Mouse (Mus musculus) small intestine, adult 10 weeks (tissue): ENCODE results near the gene Hist1h4m. TPM values are rescaled to one million over a fixed set of nuclear protein-coding genes. Genes with fewer than 3 reads are reported as not detected.

Experiments
- polyA plus RNA-seq: library from polyadenylated mRNA; stranded (reverse); fragments of 350-450 nt; fragmentation: Illumina TruSeq; extraction: RNeasy Lipid Tissue Mini Kit (QIAGEN cat#74804); gene quantifications from one replicate; pipeline ENCODE4 v1.2.3, GENCODE M21; 2014; ENCODE audit warnings: low replicate concordance

Hist1h4m gene
- polyA plus RNA-seq: not detected

GRCm38 (mm10) chr13:21811539-21811938 lies at the start of gene Hist1h4m:
Hist1h4m (plus strand) TSS chr13:21811746.

GRCm38 (mm10) chr13:21779767-21780731 lies 31.5 kb upstream of the Hist1h4m start, which contains the start of gene Hist1h1b:
Hist1h1b (minus strand) TSS chr13:21780625.

GRCm38 (mm10) chr13:21783255-21783617 lies 28.3 kb upstream of the Hist1h4m start, which contains the start of gene Hist1h3i:
Hist1h3i (minus strand) TSS chr13:21783370.

GRCm38 (mm10) chr13:21786899-21787629 lies 24.5 kb upstream of the Hist1h4m start, which contains the start of the genes Hist1h2an and Hist1h2bp:
Hist1h2an (minus strand) TSS chr13:21787218.
Hist1h2bp (plus strand) TSS chr13:21787461.

GRCm38 (mm10) chr13:21810073-21810472 lies 1.5 kb upstream of the Hist1h4m start, which contains the start of the genes Hist1h2bq and Hist1h2ao:
Hist1h2bq (minus strand) TSS chr13:21810197.
Hist1h2ao (plus strand) TSS chr13:21810465.

GRCm38 (mm10) chr13:21831418-21832394 lies 20.2 kb downstream of the Hist1h4m start, which contains the start of gene Hist1h4n:
Hist1h4n (minus strand) TSS chr13:21832196.

GRCm38 (mm10) chr13:21833461-21833860 lies 21.9 kb downstream of the Hist1h4m start, which contains the start of the genes Hist1h2ap and Hist1h2br:
Hist1h2ap (minus strand) TSS chr13:21833507.
Hist1h2br (plus strand) TSS chr13:21833743.

Other genes with a start within 250 kb of the Hist1h4m start
- gene Olfr1364, start 230.0 kb upstream of the Hist1h4m start, polyA plus RNA-seq: not detected
- gene Olfr1362, start 197.7 kb upstream of the Hist1h4m start, polyA plus RNA-seq: not detected
- not detected for gene Olfr11, start 169.2 kb upstream of the Hist1h4m start, polyA plus RNA-seq
- gene Olfr1361, start 148.4 kb upstream of the Hist1h4m start, polyA plus RNA-seq: not detected
- not detected for gene Olfr1360, start 134.3 kb upstream of the Hist1h4m start, polyA plus RNA-seq
- not detected for gene Olfr1359, start 113.6 kb upstream of the Hist1h4m start, polyA plus RNA-seq
- gene Hist1h2bl, start 95.6 kb upstream of the Hist1h4m start, polyA plus RNA-seq: not detected
- gene Hist1h2ai, start 95.3 kb upstream of the Hist1h4m start, polyA plus RNA-seq: not detected
- gene Hist1h3h, start 94.1 kb upstream of the Hist1h4m start, polyA plus RNA-seq: not detected
- gene Hist1h2bm, start 89.7 kb upstream of the Hist1h4m start, polyA plus RNA-seq: not detected
- 1.7 TPM for gene Hist1h4j, start 76.7 kb upstream of the Hist1h4m start, polyA plus RNA-seq
- not detected for gene Hist1h4k, start 61.2 kb upstream of the Hist1h4m start, polyA plus RNA-seq
- gene Hist1h2ak, start 57.9 kb upstream of the Hist1h4m start, polyA plus RNA-seq: not detected
- not detected for gene Hist1h2bn, start 57.6 kb upstream of the Hist1h4m start, polyA plus RNA-seq
- not detected for gene Hist1h1b, start 31.1 kb upstream of the Hist1h4m start, polyA plus RNA-seq
- gene Hist1h3i, start 28.4 kb upstream of the Hist1h4m start, polyA plus RNA-seq: not detected
- not detected for gene Hist1h2an, start 24.5 kb upstream of the Hist1h4m start, polyA plus RNA-seq
- not detected for gene Hist1h2bp, start 24.3 kb upstream of the Hist1h4m start, polyA plus RNA-seq
- gene Hist1h2bq, start 1.5 kb upstream of the Hist1h4m start, polyA plus RNA-seq: 1.1 TPM
- not detected for gene Hist1h2ao, start 1.3 kb upstream of the Hist1h4m start, polyA plus RNA-seq
- not detected for gene Hist1h4n, start 20.4 kb downstream of the Hist1h4m start, polyA plus RNA-seq
- gene Hist1h2ap, start 21.8 kb downstream of the Hist1h4m start, polyA plus RNA-seq: not detected
- 0.85 TPM for gene Hist1h2br, start 22.0 kb downstream of the Hist1h4m start, polyA plus RNA-seq
- 0.93 TPM for gene Zfp184, start 133.3 kb downstream of the Hist1h4m start, polyA plus RNA-seq
- gene Pom121l2, start 169.4 kb downstream of the Hist1h4m start, polyA plus RNA-seq: not detected
- 0.74 TPM for gene Prss16, start 198.0 kb downstream of the Hist1h4m start, polyA plus RNA-seq
- not detected for gene Hist1h2ah, start 223.8 kb downstream of the Hist1h4m start, polyA plus RNA-seq
- not detected for gene Hist1h2bk, start 224.1 kb downstream of the Hist1h4m start, polyA plus RNA-seq
- gene Hist1h4i, start 229.6 kb downstream of the Hist1h4m start, polyA plus RNA-seq: 2.1 TPM
- gene Hist1h2ag, start 231.2 kb downstream of the Hist1h4m start, polyA plus RNA-seq: not detected
- gene Hist1h2bj, start 231.5 kb downstream of the Hist1h4m start, polyA plus RNA-seq: not detected